ENCODE assay signal across 7 mouse cellular contexts in genomic region chr7:45017242-45018061, GRCm38 (mm10). TPM values are rescaled to one million over a fixed set of nuclear protein-coding genes. Genes with fewer than 3 reads are reported as not detected.
A peak's percentile ranks its signal among the peaks of the same experiment; 100 is the strongest.
DNase-seq lines count a peak whose midpoint lies in the region; ATAC-seq lines count a peak whose summit lies in the region.

Gene Rras, plus strand, starts transcription at chr7:45017961.

- peak within 1 kb of the TSS; percentile 77 for H3K4me2 ChIP-seq in intestine, embryonic 16.5 days (ENCODE audit: low read depth, low read length)
- H3K4me2 ChIP-seq in midbrain, embryonic 11.5 days, result peak within 1 kb of the TSS; percentile 65

- peak; percentile 93 for ATAC-seq in intestine, embryonic 16.5 days
- ATAC-seq in midbrain, embryonic 11.5 days (ENCODE audit: low FRiP score), result peak; percentile 89

- no peaks in the 10 kb centered on the region for H3K27me3 ChIP-seq in intestine, embryonic 16.5 days (replicated peaks; ENCODE audit: control insufficient read depth, insufficient read depth, low read length)
- H3K27me3 ChIP-seq in midbrain, embryonic 11.5 days (ENCODE audit: control insufficient read depth, insufficient read depth, low read length), result no peaks in the 10 kb centered on the region

- H3K4me3 ChIP-seq in intestine, embryonic 16.5 days (ENCODE audit: low read length), result peak within 1 kb of the TSS; percentile 97
- H3K4me3 ChIP-seq in midbrain, embryonic 11.5 days (ENCODE audit: low read depth, low read length), result peak within 1 kb of the TSS; percentile 96

- intact Hi-C loops in left cerebral cortex, postnatal 36 days (cut with DNase I), result loop anchor here (2.0 to 5.0 kb wide), 2 partner anchors 21 to 35 kb away; partner anchors contain the start of genes Irf3 and Prr12

- peaks cover 21% of the 10 kb centered on the region for H3K4me1 ChIP-seq in intestine, embryonic 16.5 days (ENCODE audit: control insufficient read depth, insufficient read depth, low read length)
- peaks cover 17% of the 10 kb centered on the region for H3K4me1 ChIP-seq in midbrain, embryonic 11.5 days (ENCODE audit: control insufficient read depth, insufficient read depth, low read length)

- H3K27ac ChIP-seq in intestine, embryonic 16.5 days (ENCODE audit: low read length), result peak within 1 kb of the TSS; percentile 100
- peak within 1 kb of the TSS; percentile 81 for H3K27ac ChIP-seq in midbrain, embryonic 11.5 days (ENCODE audit: low read depth, low read length)

- DNase-seq in adrenal gland, adult 2 months, result peak; percentile 96
- peak; percentile 92 for DNase-seq in embryo, embryonic 9.5 days (ENCODE audit: extremely low spot score)
- peak; percentile 82 to 93 for DNase-seq in gastrocnemius, postnatal 4 days (ENCODE audit: low spot score in 2 of 2)
- peak; percentile 81 to 83 for DNase-seq in left cerebral cortex, postnatal 36 days (ENCODE audit: low spot score in 2 of 2)
- peak; percentile 99 for DNase-seq in midbrain, embryonic 11.5 days (ENCODE audit: low spot score, missing footprints)
- DNase-seq in skeletal muscle tissue, adult 2 months (ENCODE audit: low read depth, low spot score), result peak; percentile 99

- under 1% methylated on average over 36 of the region's 36 CpGs for WGBS in intestine, embryonic 16.5 days
- WGBS in midbrain, embryonic 11.5 days, result under 1% methylated on average over 33 of the region's 36 CpGs

- H3K36me3 ChIP-seq in intestine, embryonic 16.5 days (ENCODE audit: control insufficient read depth, insufficient read depth, low read length), result peaks cover 5% of the 10 kb centered on the region; the same call in 1 of the 2 replicates
- peaks cover under 1% of the 10 kb centered on the region for H3K36me3 ChIP-seq in midbrain, embryonic 11.5 days (ENCODE audit: control insufficient read depth, insufficient read depth, low read length)

- peak within 1 kb of the TSS; percentile 79 for H3K9ac ChIP-seq in intestine, embryonic 16.5 days (ENCODE audit: low read depth, low read length)
- peak within 1 kb of the TSS; percentile 63 for H3K9ac ChIP-seq in midbrain, embryonic 11.5 days (ENCODE audit: low read length)

- no peaks in the 10 kb centered on the region for H3K9me3 ChIP-seq in intestine, embryonic 16.5 days (ENCODE audit: control insufficient read depth, low read length)
- H3K9me3 ChIP-seq in midbrain, embryonic 11.5 days (ENCODE audit: control insufficient read depth, low read length), result no peaks in the 10 kb centered on the region

RNA-seq across cellular contexts. Expression of gene Rras, which starts in this region (rescaled TPM):
- 100 to 1,000 TPM in 1 of 2 experiments, 10 to 100 TPM in 1; 93.7 to 118 TPM for total RNA-seq in adrenal gland, adult 2 months (2021)
- 161 and 176 TPM in 2 replicates for polyA plus RNA-seq in adrenal gland, adult 2 months (2012; rRNA removed)
- 100 to 1,000 TPM; 119 to 123 TPM for total RNA-seq in gastrocnemius, postnatal 4 days (2021)
- polyA plus RNA-seq in intestine, embryonic 16.5 days (2015; fragmentation: Nextera tagmentation; extraction: Ambion mirVana), result 61.4 and 62.6 TPM in 2 replicates
- 10 to 100 TPM; 12.9 to 13.9 TPM for total RNA-seq in left cerebral cortex, postnatal 36 days (2021)
- polyA plus RNA-seq in midbrain, embryonic 11.5 days (2014; fragmentation: Nextera tagmentation; extraction: Ambion mirVana), result 18.6 and 22.2 TPM in 2 replicates

Comparison
In these comparisons a context has a peak if more than half of its experiments do, and no peak if none do; other contexts are left out.
1. Peak in every context shown above with its lines: DNase-seq, ATAC-seq, H3K4me3 ChIP-seq and H3K27ac ChIP-seq.
2. RNA of gene Rras (total RNA-seq): 119 to 123 TPM in gastrocnemius, postnatal 4 days and 93.7 to 118 TPM in adrenal gland, adult 2 months; 12.9 to 13.9 TPM in left cerebral cortex, postnatal 36 days; every median in the first group is over 4 times any median in the second.